Mouse (Mus musculus): Measurements from ENCODE around the gene Fars2.

Fars2 gene

GRCm38 (mm10) chr13:36510161-36510560 is 392.9 kb downstream of the Fars2 start:
- DNase-seq (ENCODE audit: low read depth) = no peak

DNA sequence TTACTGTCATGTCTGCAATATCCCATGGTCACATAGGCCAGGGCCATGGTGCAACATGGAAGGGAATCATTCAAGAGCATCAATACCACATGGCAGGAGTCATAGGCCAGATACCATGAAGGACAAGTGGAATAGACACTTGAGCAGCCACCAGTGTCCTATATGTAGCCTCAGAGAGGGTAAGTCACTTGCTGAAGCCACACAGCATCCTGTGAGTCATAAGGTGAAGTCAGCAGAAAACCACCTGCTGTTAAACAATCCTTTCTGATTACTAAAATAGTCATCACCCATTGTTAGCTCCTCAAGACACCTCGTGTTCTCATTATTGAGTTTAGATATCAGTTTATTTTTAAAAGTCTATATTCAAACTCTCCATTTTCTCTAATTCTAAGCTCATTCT is 395.9 kb downstream of the Fars2 start:
- no peak for DNase-seq (ENCODE audit: low read depth)

DNA sequence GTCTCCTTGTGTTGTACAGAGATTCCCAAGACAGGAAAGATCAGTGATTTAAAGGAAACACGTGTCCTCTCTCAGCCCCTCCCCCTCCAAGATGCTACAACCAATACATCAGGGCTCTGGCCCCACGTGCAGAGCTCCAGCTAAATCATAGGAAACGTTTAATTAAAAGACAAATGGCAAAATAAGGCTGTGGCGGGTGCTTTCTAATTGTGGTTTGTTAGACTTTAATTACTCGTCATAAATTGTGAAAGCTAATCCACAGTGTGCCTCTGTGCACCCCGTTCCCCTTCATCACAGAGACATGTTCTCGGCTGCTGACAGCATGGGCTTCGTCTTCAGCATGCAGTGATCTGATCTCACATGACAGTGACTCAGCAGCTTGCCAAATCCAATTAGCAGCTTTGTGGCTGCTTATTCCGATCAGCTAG is 400.9 kb downstream of the Fars2 start:
- DNase-seq (ENCODE audit: low read depth) = no peak

DNA sequence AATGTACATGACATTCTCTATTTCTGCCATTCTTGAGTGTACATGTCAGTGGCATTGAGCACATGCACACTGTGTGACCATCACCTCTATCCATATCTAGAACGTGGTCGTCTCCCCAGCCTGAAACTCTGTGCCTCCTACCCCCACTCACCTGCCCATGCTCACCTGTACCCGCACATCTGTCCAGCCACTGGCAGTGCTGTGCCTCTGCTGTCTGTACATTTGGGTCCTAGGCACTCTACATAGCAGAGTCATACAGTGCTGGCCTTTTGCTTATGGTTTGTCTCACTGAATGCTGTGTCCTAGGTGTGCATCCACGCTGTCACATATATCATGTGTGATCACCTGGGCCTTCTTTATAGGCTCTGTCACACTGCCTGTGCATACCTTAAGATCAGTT is 410.5 kb downstream of the Fars2 start:
- DNase-seq (ENCODE audit: low read depth) = no peak

DNA sequence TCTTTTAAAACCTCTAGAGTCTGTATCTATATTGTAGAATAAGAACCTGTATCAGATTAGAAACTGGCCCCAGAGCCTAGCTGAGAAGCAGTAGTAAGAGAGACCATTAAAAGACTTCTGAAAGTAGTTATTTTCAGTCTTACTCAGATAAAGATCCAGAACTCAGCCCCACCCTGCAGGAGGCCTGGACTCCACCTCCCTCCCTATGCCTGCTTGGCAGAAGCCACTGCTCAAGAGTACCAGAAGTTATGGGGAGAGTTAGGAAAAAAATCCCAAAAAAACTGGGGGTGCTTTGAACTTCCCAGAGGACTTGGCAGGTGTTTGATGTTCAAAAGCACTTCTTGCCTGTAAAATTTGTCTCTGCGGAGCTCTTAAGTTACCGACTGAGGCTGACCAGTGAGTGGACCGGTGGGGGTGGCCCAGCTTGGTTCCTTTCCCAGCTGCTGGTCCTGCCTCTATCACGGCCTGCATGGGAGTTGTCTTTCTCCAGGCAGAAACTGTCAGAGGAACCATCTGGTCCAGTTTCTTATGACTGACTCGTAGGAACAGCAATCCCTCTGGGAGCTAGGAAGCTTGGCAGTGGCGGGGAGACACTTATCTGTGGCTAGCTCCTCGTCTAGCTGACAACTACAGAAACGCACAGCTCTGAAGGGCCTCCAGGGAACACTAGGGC is 411.1 kb downstream of the Fars2 start:
- no peak for DNase-seq (ENCODE audit: low read depth)

- DNase-seq (ENCODE audit: low read depth) = no peak
Observed at GRCm38 (mm10) chr13:36529467-36530039, 412.3 kb downstream of the Fars2 start.

GRCm38 (mm10) chr13:36530852-36531251 is 413.6 kb downstream of the Fars2 start:
- no peak for DNase-seq (ENCODE audit: low read depth)

DNA sequence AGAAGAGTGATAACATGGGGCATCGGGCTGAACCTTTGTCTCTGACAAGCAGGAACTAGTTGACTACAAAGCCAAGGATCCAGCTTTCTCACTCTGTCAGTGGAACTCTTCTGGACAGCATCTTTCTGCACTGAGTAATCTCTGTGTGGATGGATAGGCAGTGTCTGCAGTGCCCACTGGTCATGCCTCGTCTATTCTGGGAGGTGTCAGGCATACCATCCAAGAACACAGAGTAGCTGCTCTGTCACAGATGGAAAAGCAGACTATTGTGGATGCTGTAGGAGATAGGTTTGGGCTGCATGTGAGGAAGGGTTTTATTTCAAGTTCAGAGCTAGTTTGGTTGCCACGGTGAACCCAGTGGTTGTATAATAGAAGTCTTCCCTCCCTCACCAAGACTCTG is 414.7 kb downstream of the Fars2 start:
- DNase-seq (ENCODE audit: low read depth) = no peak

GRCm38 (mm10) chr13:36533071-36533470 is 415.9 kb downstream of the Fars2 start:
- DNase-seq (ENCODE audit: low read depth) = no peak

- no peak for DNase-seq (ENCODE audit: low read depth)
Observed at GRCm38 (mm10) chr13:36533518-36533917, 416.3 kb downstream of the Fars2 start.

DNA sequence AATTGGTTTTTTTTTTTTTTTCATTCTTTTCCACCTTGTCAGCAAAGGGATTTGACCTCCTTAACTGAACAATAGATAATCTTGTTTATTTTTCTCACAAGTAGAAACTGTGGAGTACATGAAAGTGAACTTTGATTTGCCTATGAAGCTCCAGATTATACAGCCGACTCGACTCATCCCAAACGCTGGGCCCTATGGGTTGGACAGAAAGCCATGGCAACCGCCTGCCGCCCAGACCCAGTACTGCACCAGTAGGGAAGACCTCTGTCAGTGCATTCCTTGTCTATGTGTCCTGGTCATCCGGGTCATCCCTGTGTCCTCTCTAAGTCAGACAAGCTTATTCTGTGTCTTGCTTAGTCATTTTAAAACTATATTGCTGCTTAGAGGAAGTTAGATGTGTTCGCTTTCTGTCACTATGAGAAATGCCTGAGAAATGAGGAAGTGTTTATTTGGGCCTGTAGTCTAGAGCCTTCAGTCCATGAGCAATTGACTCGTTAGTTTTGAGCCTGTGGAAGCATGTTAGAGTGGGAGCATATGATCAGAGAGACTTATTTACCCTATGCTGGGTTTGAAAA is 416.8 kb downstream of the Fars2 start:
- DNase-seq (ENCODE audit: low read depth) = no peak

DNA sequence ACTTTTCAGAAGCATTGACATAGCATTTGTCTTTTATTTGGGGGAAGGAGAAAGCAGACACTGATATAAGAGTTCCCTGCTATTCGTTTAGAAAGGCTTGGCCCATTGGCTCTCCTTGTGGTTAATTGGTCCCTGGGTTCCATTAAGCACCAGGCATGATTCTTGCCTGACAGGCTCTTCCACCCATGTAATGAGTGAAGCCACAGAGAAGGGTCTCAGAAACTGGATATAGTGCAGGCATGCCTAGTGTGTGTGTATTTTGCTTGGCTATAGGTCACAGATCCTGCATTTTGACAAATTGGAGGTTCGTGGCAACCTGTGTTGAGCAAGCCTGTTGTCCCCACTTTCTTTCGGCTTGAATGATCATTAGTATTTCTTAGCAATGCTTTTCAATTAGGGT is 420.4 kb downstream of the Fars2 start:
- no peak for DNase-seq (ENCODE audit: low read depth)

DNA sequence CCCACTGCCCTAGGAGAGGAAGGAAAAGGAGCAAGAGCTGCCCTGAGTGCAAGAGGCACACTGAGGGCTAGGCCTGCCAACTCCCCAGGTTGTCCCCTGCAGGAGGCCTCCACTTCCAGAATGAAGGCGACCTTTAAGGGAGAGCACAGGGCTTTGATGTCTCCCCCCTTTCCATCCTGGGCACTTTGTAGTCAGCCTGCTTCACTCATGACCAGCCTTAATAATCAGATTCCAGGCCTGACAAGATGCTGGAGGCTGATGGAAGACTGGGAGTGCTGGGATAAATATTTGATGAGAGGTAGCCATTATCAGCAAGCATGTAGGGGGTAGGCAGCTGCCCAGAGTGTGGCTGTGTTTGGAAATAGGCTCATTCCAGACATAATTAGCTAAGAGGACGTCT is 421.2 kb downstream of the Fars2 start:
- DNase-seq (ENCODE audit: low read depth) = no peak

DNA sequence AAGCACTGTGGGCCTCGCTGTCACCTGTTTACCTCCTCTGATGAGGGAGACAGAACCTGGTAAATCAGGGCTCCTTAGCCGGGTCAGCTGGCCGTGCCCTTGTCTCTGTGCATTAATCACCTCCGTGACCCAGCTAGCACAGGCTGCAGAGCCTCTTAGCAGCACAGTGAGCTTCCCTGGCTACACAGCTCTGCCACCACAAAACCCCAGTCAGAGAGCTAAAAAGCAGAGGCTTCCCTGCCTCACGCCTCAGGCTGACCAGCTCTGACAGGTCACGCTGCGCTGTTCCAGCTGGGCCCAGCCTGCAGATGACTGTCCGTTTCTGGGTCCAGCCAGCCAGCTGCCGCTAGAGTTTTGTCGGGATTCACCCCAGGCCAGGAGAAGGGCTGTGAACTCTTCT is 423.0 kb downstream of the Fars2 start:
- no peak for DNase-seq (ENCODE audit: low read depth)

DNA sequence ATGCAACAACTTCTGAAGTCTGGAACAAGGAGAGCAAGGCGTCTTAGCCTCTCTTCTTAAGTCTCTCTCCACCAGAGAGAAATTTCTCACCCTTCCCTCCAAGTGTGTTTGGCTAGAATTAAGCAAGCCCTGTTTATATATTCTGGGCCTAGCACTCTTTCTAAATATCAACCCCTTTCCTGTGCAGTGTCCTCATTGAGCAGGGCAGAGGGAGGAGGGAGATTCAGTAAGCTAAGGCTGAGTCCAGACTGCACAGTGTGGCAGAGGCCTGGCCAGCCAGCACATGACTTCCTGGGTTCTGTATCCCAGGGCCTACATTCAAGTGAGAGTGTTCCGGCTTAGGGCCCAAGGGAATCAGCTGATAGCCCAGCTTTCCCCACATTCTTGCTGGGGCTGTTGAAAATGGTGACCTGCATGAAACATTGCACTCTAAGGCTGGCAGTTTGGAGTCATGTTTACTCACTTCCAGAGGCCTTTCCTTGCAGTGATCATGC is 424.1 kb downstream of the Fars2 start:
- DNase-seq (ENCODE audit: low read depth) = no peak

- no peak for DNase-seq (ENCODE audit: low read depth)
Observed at GRCm38 (mm10) chr13:36550694-36551093, 433.5 kb downstream of the Fars2 start.

DNA sequence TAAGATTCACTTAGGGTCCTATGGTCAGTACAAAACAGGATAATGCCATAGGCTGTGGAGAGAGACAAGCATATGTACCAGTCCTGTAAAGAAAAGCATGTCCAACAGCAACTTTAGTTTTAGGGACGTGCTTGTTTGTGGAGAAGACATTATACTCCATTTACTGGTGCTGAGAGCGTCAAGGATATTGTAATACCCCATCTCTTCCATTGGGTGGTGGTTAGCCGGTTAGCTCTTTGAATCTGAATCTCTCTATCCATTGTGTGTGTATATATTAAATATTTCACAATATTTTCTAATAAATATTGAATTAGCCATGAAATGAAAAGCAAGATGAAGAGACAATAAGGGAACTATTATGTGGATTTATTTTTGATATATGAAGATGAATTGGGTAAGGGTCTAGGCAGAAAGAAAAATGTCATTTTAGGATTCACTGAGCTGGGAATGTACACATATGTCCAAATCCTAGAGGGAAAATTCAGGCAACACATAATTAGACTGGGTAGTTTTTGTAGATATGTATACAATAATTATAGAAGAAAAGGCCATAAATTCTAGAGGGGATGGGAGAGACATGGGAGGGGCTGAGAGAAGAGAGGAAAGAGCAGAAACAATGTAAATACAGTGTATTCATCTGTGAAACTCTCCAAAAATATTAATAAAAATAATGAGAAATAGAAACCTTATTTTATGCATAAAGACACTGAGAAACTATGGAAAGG is 435.5 kb downstream of the Fars2 start:
- no peak for DNase-seq (ENCODE audit: low read depth)

DNA sequence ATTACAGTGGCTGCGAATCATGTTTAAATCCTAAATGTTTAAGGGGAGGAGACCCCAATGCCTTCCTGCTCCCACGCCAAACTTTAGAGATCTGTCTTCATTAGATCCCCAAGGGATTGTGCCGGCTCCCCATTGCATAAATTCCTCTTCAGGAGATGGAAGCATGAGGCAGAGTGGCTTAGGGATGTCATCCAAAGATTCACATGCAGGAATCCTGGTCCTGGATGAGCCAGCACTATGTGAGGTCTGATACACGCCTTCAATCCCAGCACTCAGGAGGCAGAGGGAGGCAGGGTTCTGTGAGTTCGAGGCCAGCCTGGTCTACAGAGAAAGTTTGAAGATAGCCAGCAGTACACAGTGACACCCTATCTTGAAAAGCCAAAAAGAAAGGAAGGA is 436.0 kb downstream of the Fars2 start:
- DNase-seq (ENCODE audit: low read depth) = no peak

GRCm38 (mm10) chr13:36554743-36555142 is 437.5 kb downstream of the Fars2 start:
- no peak for DNase-seq (ENCODE audit: low read depth)

- DNase-seq (ENCODE audit: low read depth) = no peak
Observed at GRCm38 (mm10) chr13:36562447-36563441, 445.5 kb downstream of the Fars2 start.

DNA sequence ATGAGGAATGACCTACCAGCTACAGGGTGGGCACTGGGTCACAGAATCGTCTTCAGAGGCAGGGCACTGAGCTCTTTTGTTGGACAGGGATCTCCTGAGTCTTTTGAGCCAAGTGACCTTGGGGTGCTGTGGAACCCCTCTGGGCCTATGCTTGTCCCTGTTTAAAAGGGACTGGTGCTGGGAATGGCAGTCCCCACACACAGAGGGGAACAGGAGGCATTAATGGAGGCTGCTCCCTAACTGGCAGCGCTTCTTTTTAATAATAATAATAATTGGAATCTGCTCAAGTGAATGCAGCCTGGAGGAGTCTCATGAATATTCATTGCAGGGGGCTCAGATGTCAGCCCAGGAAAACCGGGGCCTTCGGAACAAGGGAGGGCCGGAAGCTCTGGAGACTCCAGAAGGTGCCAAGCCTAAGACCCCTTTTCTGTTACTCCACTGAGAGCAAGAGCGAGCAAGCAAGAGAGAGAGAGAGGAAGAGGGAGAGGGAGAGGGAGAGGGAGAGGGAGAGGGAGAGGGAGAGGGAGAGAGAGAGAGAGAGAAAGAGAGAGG is 447.6 kb downstream of the Fars2 start:
- no peak for DNase-seq (ENCODE audit: low read depth)
